7 mouse cellular contexts compared by ENCODE assay signal in genomic region chr19:45736855-45737207, GRCm38 (mm10). TPM values are rescaled to one million over a fixed set of nuclear protein-coding genes. Genes with fewer than 3 reads are reported as not detected.
DNase-seq lines count a peak whose midpoint lies in the region; ATAC-seq and TF ChIP-seq lines count a peak whose summit lies in the region.

No protein-coding gene starts in this region.

- H3K4me3 ChIP-seq in testis, adult 2 months (ENCODE audit: control insufficient read depth, low read depth, low read length), result peak overlapping the region; percentile 54
- peak overlapping the region; percentile 52 for H3K4me3 ChIP-seq in embryonic facial prominence, embryonic 10.5 days
- H3K4me3 ChIP-seq in limb, embryonic 14.5 days (replicated peaks; ENCODE audit: low read length), result peak overlapping the region; percentile 16
- H3K4me3 ChIP-seq in midbrain, embryonic 14.5 days (replicated peaks; ENCODE audit: low read depth, low read length), result peak overlapping the region; percentile 21

- no peaks in the 10 kb centered on the region; the same call in 1 of the 2 replicates for H3K27me3 ChIP-seq in testis, adult 2 months (ENCODE audit: control insufficient read depth, insufficient read depth, low read length)
- H3K27me3 ChIP-seq in embryonic facial prominence, embryonic 10.5 days (replicated peaks; ENCODE audit: low read depth, poor library complexity, severe bottlenecking), result peaks cover 100% of the 10 kb centered on the region
- H3K27me3 ChIP-seq in limb, embryonic 14.5 days (ENCODE audit: control insufficient read depth, insufficient read depth, low read length), result peaks cover 79% of the 10 kb centered on the region
- H3K27me3 ChIP-seq in midbrain, embryonic 14.5 days (ENCODE audit: control insufficient read depth, insufficient read depth, low read length), result peaks cover 98% of the 10 kb centered on the region

- H3K4me1 ChIP-seq in testis, adult 2 months (ENCODE audit: control insufficient read depth, insufficient read depth, low read length), result peaks cover 23% of the 10 kb centered on the region
- H3K4me1 ChIP-seq in embryonic facial prominence, embryonic 10.5 days, result peaks cover 66% of the 10 kb centered on the region
- H3K4me1 ChIP-seq in limb, embryonic 14.5 days (ENCODE audit: control insufficient read depth, insufficient read depth, low read length), result peaks cover 27% of the 10 kb centered on the region
- peaks cover 17% of the 10 kb centered on the region for H3K4me1 ChIP-seq in midbrain, embryonic 14.5 days (ENCODE audit: control insufficient read depth, insufficient read depth, low read length)

- H3K9ac ChIP-seq in limb, embryonic 14.5 days (ENCODE audit: low read depth, low read length, severe bottlenecking), result 0 out of 2 replicates have a peak overlapping the region, but pooled peaks have one; percentile 2
- H3K9ac ChIP-seq in midbrain, embryonic 14.5 days (replicated peaks; ENCODE audit: low read length), result peak overlapping the region; percentile 32; the same call in 1 of the 2 replicates

- peak; percentile 60 to 79; a peak in 3 of 4 replicates for ATAC-seq in hematopoietic stem cell, adult 5-6 weeks (replicated peaks in 1 of 2; ENCODE audit: insufficient read depth in 1 of 2, low FRiP score in 2 of 2, low TSS enrichment in 1 of 2, low read depth in 1 of 2, poor library complexity in 2 of 2, severe bottlenecking in 2 of 2)
- peak; percentile 32; the same call in 1 of the 2 replicates for ATAC-seq in limb, embryonic 14.5 days (ENCODE audit: low FRiP score, low read depth)
- no peak; the same call in 1 of the 2 replicates for ATAC-seq in midbrain, embryonic 14.5 days (ENCODE audit: low FRiP score, low TSS enrichment)

- H3K4me2 ChIP-seq in limb, embryonic 14.5 days (replicated peaks; ENCODE audit: low read depth, low read length, severe bottlenecking), result peak overlapping the region; percentile 46
- H3K4me2 ChIP-seq in midbrain, embryonic 14.5 days (ENCODE audit: low read length), result peak overlapping the region; percentile 52

- no peaks in the 10 kb centered on the region for H3K9me3 ChIP-seq in embryonic facial prominence, embryonic 10.5 days
- H3K9me3 ChIP-seq in limb, embryonic 14.5 days (ENCODE audit: control insufficient read depth, low read length), result no peaks in the 10 kb centered on the region
- no peaks in the 10 kb centered on the region for H3K9me3 ChIP-seq in midbrain, embryonic 14.5 days (ENCODE audit: control insufficient read depth, low read length)

- H3K27ac ChIP-seq in testis, adult 2 months (ENCODE audit: control insufficient read depth, insufficient read depth, low read depth, low read length), result no peak overlapping the region
- H3K27ac ChIP-seq in embryonic facial prominence, embryonic 10.5 days (replicated peaks), result peak overlapping the region; percentile 61
- no peak overlapping the region for H3K27ac ChIP-seq in limb, embryonic 14.5 days (replicated peaks; ENCODE audit: low read depth, low read length)
- H3K27ac ChIP-seq in midbrain, embryonic 14.5 days (replicated peaks; ENCODE audit: low read depth, low read length), result no peak overlapping the region

- no peaks in the 10 kb centered on the region for H3K36me3 ChIP-seq in testis, adult 2 months (ENCODE audit: control insufficient read depth, insufficient read depth, low read length)
- H3K36me3 ChIP-seq in embryonic facial prominence, embryonic 10.5 days (replicated peaks), result no peaks in the 10 kb centered on the region
- no peaks in the 10 kb centered on the region for H3K36me3 ChIP-seq in limb, embryonic 14.5 days (ENCODE audit: control insufficient read depth, insufficient read depth, low read length)
- H3K36me3 ChIP-seq in midbrain, embryonic 14.5 days (ENCODE audit: control insufficient read depth, insufficient read depth, low read length), result no peaks in the 10 kb centered on the region

- 1% methylated on average over 28 of the region's 28 CpGs for WGBS in embryonic facial prominence, embryonic 10.5 days
- 4% methylated on average over 24 of the region's 28 CpGs for WGBS in limb, embryonic 14.5 days
- WGBS in midbrain, embryonic 14.5 days, result under 1% methylated on average over 28 of the region's 28 CpGs

- no peak for TF ChIP-seq POLR2A in testis, adult 2 months (IDR thresholded peaks at IDR 0.05; ENCODE audit: control insufficient read depth, low read depth, low read length)
- no peak for TF ChIP-seq POLR2A in limb, embryonic 14.5 days (IDR thresholded peaks at IDR 0.05; ENCODE audit: borderline replicate concordance, extremely low read depth, insufficient read depth, insufficient read length)

- no peak for TF ChIP-seq CTCF in testis, adult 2 months (IDR thresholded peaks at IDR 0.05; ENCODE audit: control insufficient read depth, insufficient read depth, insufficient replicate concordance, low read depth, low read length)

- no peak for DNase-seq in testis, postnatal 14 days (ENCODE audit: low spot score)
- peak; percentile 72 for DNase-seq in embryonic facial prominence, embryonic 10.5 days (ENCODE audit: low spot score)
- DNase-seq in limb, embryonic 14.5 days (ENCODE audit: low spot score), result peak; percentile 56
- peak; percentile 77 for DNase-seq in midbrain, embryonic 14.5 days
- DNase-seq in urinary bladder, postnatal 14 days (ENCODE audit: low spot score), result peak; percentile 47

RNA-seq across cellular contexts. Expression of gene Fgf8, which starts 5.9 kb away (rescaled TPM):
- polyA plus RNA-seq in testis, adult 2 months (2012; rRNA removed), result 1.4 and 1.5 TPM in 2 replicates
- 36.9 and 43.2 TPM in 2 replicates for polyA plus RNA-seq in embryonic facial prominence, embryonic 10.5 days (2016; fragmentation: Nextera tagmentation; extraction: Ambion mirVana)
- total RNA-seq in hematopoietic stem cell, adult 5-6 weeks (2017), result not detected in 2 replicates
- polyA plus RNA-seq in limb, embryonic 14.5 days (2012; rRNA removed), result 1.1 and 1.5 TPM in 2 replicates
- 0.29 and 0.46 TPM in 2 replicates for polyA plus RNA-seq in limb, embryonic 14.5 days (2014; fragmentation: Nextera tagmentation; extraction: Ambion mirVana)
- 0.18 and 0.54 TPM in 2 replicates for polyA plus RNA-seq in midbrain, embryonic 14.5 days (2014; fragmentation: Nextera tagmentation; extraction: Ambion mirVana)

RNA-seq across cellular contexts. Expression of gene Npm3, which starts 12.6 kb away (rescaled TPM):
- polyA plus RNA-seq in testis, adult 2 months (2012; rRNA removed), result 212 and 245 TPM in 2 replicates
- 12.0 and 12.4 TPM in 2 replicates for polyA plus RNA-seq in embryonic facial prominence, embryonic 10.5 days (2016; fragmentation: Nextera tagmentation; extraction: Ambion mirVana)
- 63.4 and 85.8 TPM in 2 replicates for total RNA-seq in hematopoietic stem cell, adult 5-6 weeks (2017)
- polyA plus RNA-seq in limb, embryonic 14.5 days (2012; rRNA removed), result 130 and 162 TPM in 2 replicates
- 20.2 and 21.7 TPM in 2 replicates for polyA plus RNA-seq in limb, embryonic 14.5 days (2014; fragmentation: Nextera tagmentation; extraction: Ambion mirVana)
- 7.6 and 26.4 TPM in 2 replicates for polyA plus RNA-seq in midbrain, embryonic 14.5 days (2014; fragmentation: Nextera tagmentation; extraction: Ambion mirVana)

RNA-seq across cellular contexts. Expression of gene Mgea5, which starts 46.8 kb away (rescaled TPM):
- 52.2 and 56.7 TPM in 2 replicates for polyA plus RNA-seq in testis, adult 2 months (2012; rRNA removed)
- 61.3 and 62.3 TPM in 2 replicates for polyA plus RNA-seq in embryonic facial prominence, embryonic 10.5 days (2016; fragmentation: Nextera tagmentation; extraction: Ambion mirVana)
- total RNA-seq in hematopoietic stem cell, adult 5-6 weeks (2017), result 234 and 248 TPM in 2 replicates
- 79.8 and 85.3 TPM in 2 replicates for polyA plus RNA-seq in limb, embryonic 14.5 days (2012; rRNA removed)
- polyA plus RNA-seq in limb, embryonic 14.5 days (2014; fragmentation: Nextera tagmentation; extraction: Ambion mirVana), result 59.0 and 66.9 TPM in 2 replicates
- polyA plus RNA-seq in midbrain, embryonic 14.5 days (2014; fragmentation: Nextera tagmentation; extraction: Ambion mirVana), result 95.8 and 118 TPM in 2 replicates

Comparison
In these comparisons a context has a peak if more than half of its experiments do, and no peak if none do; other contexts are left out.
1. RNA of gene Fgf8, which starts 5.9 kb away (polyA plus RNA-seq): 36.9 to 43.2 TPM in embryonic facial prominence, embryonic 10.5 days; 1.4 to 1.5 TPM in testis, adult 2 months, 0.29 to 1.5 TPM in limb, embryonic 14.5 days and 0.18 to 0.54 TPM in midbrain, embryonic 14.5 days; every median in the first group is over 10 times any median in the second.
2. Peak in every context shown above with its lines, with median percentiles within 50 percentile points of each other: H3K4me3 ChIP-seq.